In genomic region chr17:28467749-28468148, GRCm38 (mm10) we compare ENCODE assay signal across 9 mouse cellular contexts. TPM values are rescaled to one million over a fixed set of nuclear protein-coding genes. Genes with fewer than 3 reads are reported as not detected.
A peak's percentile ranks its signal among the peaks of the same experiment; 100 is the strongest.
DNase-seq lines count a peak whose midpoint lies in the region; ATAC-seq and TF ChIP-seq lines count a peak whose summit lies in the region.
"Had no signal": no experiment of that assay in that cellular context is flagged by ENCODE, and none has a peak within 500 bp of the region (broad histone marks: within the 10 kb centered on the region; RNA-seq: fewer than 3 reads in every experiment).

No protein-coding gene starts in this region.

- 0 out of 2 replicates have a peak, but pooled peaks have one; percentile 27 for ATAC-seq in frontal cortex, adult (ENCODE audit: low TSS enrichment)
- ATAC-seq in lung, embryonic 16.5 days (ENCODE audit: low read depth), result no peak
- no peak for ATAC-seq in liver, embryonic 13.5 days (ENCODE audit: low read depth)

- H3K4me3 ChIP-seq in lung, embryonic 16.5 days (ENCODE audit: low read length), result peak overlapping the region; percentile 26
- H3K4me3 ChIP-seq in liver, embryonic 13.5 days (replicated peaks), result 0 out of 2 replicates have a peak overlapping the region, but pooled peaks have one; percentile 14
- H3K4me3 ChIP-seq in thymus, adult 2 months (ENCODE audit: control insufficient read depth, insufficient read depth, low read length), result peak overlapping the region; percentile 33
- H3K4me3 ChIP-seq in midbrain, embryonic 10.5 days, result no peak overlapping the region

- no peak for TF ChIP-seq CTCF in thymus, adult 2 months (IDR thresholded peaks at IDR 0.05; ENCODE audit: borderline replicate concordance, control insufficient read depth, extremely low read depth, insufficient read depth, low read length, poor library complexity)

- no peaks in the 10 kb centered on the region for H3K27me3 ChIP-seq in lung, embryonic 16.5 days (ENCODE audit: control insufficient read depth, insufficient read depth, low read depth, low read length)
- no peaks in the 10 kb centered on the region for H3K27me3 ChIP-seq in liver, embryonic 13.5 days
- H3K27me3 ChIP-seq in thymus, adult 2 months (ENCODE audit: control insufficient read depth, insufficient read depth, low read length), result no peaks in the 10 kb centered on the region
- no peaks in the 10 kb centered on the region for H3K27me3 ChIP-seq in midbrain, embryonic 10.5 days (ENCODE audit: low read depth, poor library complexity, severe bottlenecking)

- H3K27ac ChIP-seq in lung, embryonic 16.5 days (ENCODE audit: low read length), result peak overlapping the region; percentile 52
- no peak overlapping the region for H3K27ac ChIP-seq in liver, embryonic 13.5 days
- H3K27ac ChIP-seq in thymus, adult 2 months (ENCODE audit: control insufficient read depth, insufficient read depth, low read length), result peak overlapping the region; percentile 84
- no peak overlapping the region for H3K27ac ChIP-seq in midbrain, embryonic 10.5 days (replicated peaks)

- peaks cover 11% of the 10 kb centered on the region for H3K4me1 ChIP-seq in lung, embryonic 16.5 days (replicated peaks; ENCODE audit: control insufficient read depth, insufficient read depth, low read length)
- H3K4me1 ChIP-seq in liver, embryonic 13.5 days (replicated peaks), result peaks cover 28% of the 10 kb centered on the region
- peaks cover 45% of the 10 kb centered on the region for H3K4me1 ChIP-seq in thymus, adult 2 months (replicated peaks; ENCODE audit: control insufficient read depth, insufficient read depth, low read length)
- peaks cover 15% of the 10 kb centered on the region; the same call in 1 of the 2 replicates for H3K4me1 ChIP-seq in midbrain, embryonic 10.5 days

- no peaks in the 10 kb centered on the region for H3K9me3 ChIP-seq in lung, embryonic 16.5 days (ENCODE audit: control insufficient read depth, low read length)
- H3K9me3 ChIP-seq in liver, embryonic 13.5 days (replicated peaks), result no peaks in the 10 kb centered on the region
- H3K9me3 ChIP-seq in midbrain, embryonic 10.5 days (replicated peaks), result no peaks in the 10 kb centered on the region

- H3K36me3 ChIP-seq in lung, embryonic 16.5 days (ENCODE audit: control insufficient read depth, insufficient read depth, low read length), result no peaks in the 10 kb centered on the region
- no peaks in the 10 kb centered on the region for H3K36me3 ChIP-seq in liver, embryonic 13.5 days
- no peaks in the 10 kb centered on the region for H3K36me3 ChIP-seq in thymus, adult 2 months (ENCODE audit: control insufficient read depth, insufficient read depth, low read length)
- H3K36me3 ChIP-seq in midbrain, embryonic 10.5 days, result 0 out of 2 replicates have a peak, but pooled peaks cover 3% of the 10 kb centered on the region

- TF ChIP-seq POLR2A in thymus, adult 2 months (IDR thresholded peaks at IDR 0.05; ENCODE audit: control insufficient read depth, extremely low read depth, insufficient read depth, low read length, poor library complexity), result no peak

- DNase-seq in frontal cortex, postnatal 36 days (ENCODE audit: low spot score in 2 of 2), result no peak
- no peak for DNase-seq in lung, postnatal 25 days (ENCODE audit: low spot score)
- no peak for DNase-seq in liver, embryonic 13.5 days
- DNase-seq in thymus, adult 2 months, result peak; percentile 52
- no peak for DNase-seq in midbrain, embryonic 10.5 days (ENCODE audit: low spot score)
- DNase-seq in cerebellum, postnatal 36 days, result no peak
- DNase-seq: kidney, adult 9 months had no signal

- peak overlapping the region; percentile 31; the same call in 1 of the 2 replicates for H3K9ac ChIP-seq in lung, embryonic 16.5 days (ENCODE audit: low read length)
- no peak overlapping the region for H3K9ac ChIP-seq in liver, embryonic 13.5 days

- WGBS in lung, embryonic 16.5 days, result 49% methylated on average over 11 of the region's 11 CpGs
- 27% methylated on average over 11 of the region's 11 CpGs for WGBS in liver, embryonic 13.5 days (ENCODE audit: insufficient replicate concordance)
- 12% methylated on average over 11 of the region's 11 CpGs for WGBS in thymus, adult 2 months
- 90% methylated on average over 11 of the region's 11 CpGs for WGBS in midbrain, embryonic 10.5 days

- peak overlapping the region; percentile 49 for H3K4me2 ChIP-seq in lung, embryonic 16.5 days (ENCODE audit: low read depth, low read length)
- H3K4me2 ChIP-seq in liver, embryonic 13.5 days, result peak overlapping the region; percentile 25; the same call in 1 of the 2 replicates

RNA-seq across cellular contexts. Expression of gene Fkbp5, which starts 49.6 kb away (rescaled TPM):
- 38.5 and 43.8 TPM in 2 replicates for polyA plus RNA-seq in lung, embryonic 16.5 days (2015; fragmentation: Nextera tagmentation; extraction: Ambion mirVana)
- 10.8 and 12.0 TPM in 2 replicates for polyA plus RNA-seq in liver, embryonic 13.5 days (2015; fragmentation: Nextera tagmentation; extraction: Ambion mirVana)
- polyA plus RNA-seq in thymus, adult 2 months (2012; rRNA removed), result 157 and 179 TPM in 2 replicates
- 28.9 and 31.9 TPM in 2 replicates for polyA plus RNA-seq in midbrain, embryonic 10.5 days (2016; fragmentation: Nextera tagmentation; extraction: Ambion mirVana)

Comparison
In these comparisons a context has a peak if more than half of its experiments do, and no peak if none do; other contexts are left out.
1. H3K27ac ChIP-seq: peak in lung, embryonic 16.5 days (single experiment) and thymus, adult 2 months (single experiment); none in liver, embryonic 13.5 days (single experiment) and midbrain, embryonic 10.5 days (single experiment).